Mouse (Mus musculus) myocyte (in vitro differentiated cells): Measurements from ENCODE around the gene 2200002J24Rik. TPM values are rescaled to one million over a fixed set of nuclear protein-coding genes. Genes with fewer than 3 reads are reported as not detected.
"Not testable (repeated sequence)": the region's sequence is repeated elsewhere in the genome, so short reads cannot be mapped to it uniquely, and the experiment has no call there.

ENCODE experiments used
- H3K27me3 ChIP-seq: one replicate; pipeline ENCODE4 v1.6.1; 2011; ENCODE audit not compliant: control insufficient read depth, insufficient read depth, insufficient read length
- H3K36me3 ChIP-seq: one replicate; pipeline ENCODE4 v1.6.1; 2011; ENCODE audit not compliant: control insufficient read depth, insufficient read depth
- H3K4me2 ChIP-seq: one replicate; pipeline ENCODE4 v1.6.1; 2011; ENCODE audit warnings: low read depth, control low read depth
- H3K4me3 ChIP-seq: one replicate; pipeline ENCODE4 v1.5.1; 2011; ENCODE audit warnings: mild to moderate bottlenecking, control low read depth, moderate library complexity
- H3K79me2 ChIP-seq: one replicate; pipeline ENCODE4 v1.6.1; 2011; ENCODE audit not compliant: control insufficient read depth, insufficient read depth
- H3ac ChIP-seq: one replicate; pipeline ENCODE4 v1.6.1; 2011; ENCODE audit not compliant: control insufficient read depth, insufficient read length
- CEBPB ChIP-seq: IDR thresholded peaks from 2 replicates; pipeline ENCODE4 v1.6.1; 2011; ENCODE audit warnings: mild to moderate bottlenecking, moderate library complexity; ENCODE audit not compliant: poor library complexity, insufficient read depth, severe bottlenecking
- E2F4 ChIP-seq: IDR thresholded peaks from one replicate; pipeline ENCODE4 v1.6.1; 2011; ENCODE audit warnings: mild to moderate bottlenecking, control low read depth, moderate library complexity; ENCODE audit not compliant: insufficient read depth
- MAX ChIP-seq: IDR thresholded peaks from one replicate; pipeline ENCODE4 v1.6.1; 2011; ENCODE audit warnings: low read depth, mild to moderate bottlenecking, control low read depth
- MYOD1 ChIP-seq, 3 experiments: IDR thresholded peaks; one replicate each; pipeline ENCODE4 v1.6.1; 2011; ENCODE audit warnings: control low read depth in 2 of 3, low read depth in 2 of 3, mild to moderate bottlenecking in 2 of 3, moderate library complexity in 1 of 3; ENCODE audit not compliant: insufficient read length in 2 of 3, control insufficient read depth in 1 of 3
- MYOG ChIP-seq, 3 experiments: IDR thresholded peaks; one replicate each; pipeline ENCODE4 v1.6.1; 2011; ENCODE audit warnings: control low read depth in 2 of 3, low read depth in 2 of 3, mild to moderate bottlenecking in 2 of 3; ENCODE audit not compliant: insufficient read length in 2 of 3, control insufficient read depth in 1 of 3, insufficient read depth in 1 of 3
- POLR2A ChIP-seq: IDR thresholded peaks from one replicate; pipeline ENCODE4 v1.6.1; 2011; ENCODE audit warnings: low read depth, mild to moderate bottlenecking, control low read depth, moderate library complexity; ENCODE audit not compliant: insufficient read length
- POLR2AphosphoS2 ChIP-seq: IDR thresholded peaks from one replicate; pipeline ENCODE4 v1.6.1; 2011; ENCODE audit warnings: low read depth, control low read depth; ENCODE audit not compliant: insufficient read length
- REST ChIP-seq: IDR thresholded peaks from one replicate; pipeline ENCODE4 v1.6.1; 2011; ENCODE audit warnings: mild to moderate bottlenecking, control low read depth, moderate library complexity; ENCODE audit not compliant: insufficient read depth, insufficient read length
- SRF ChIP-seq: IDR thresholded peaks from one replicate; pipeline ENCODE4 v1.6.1; 2011; ENCODE audit warnings: low read depth; ENCODE audit not compliant: control insufficient read depth, insufficient read length
- TCF12 ChIP-seq: IDR thresholded peaks from one replicate; pipeline ENCODE4 v1.6.1; 2011; ENCODE audit warnings: mild to moderate bottlenecking, control low read depth; ENCODE audit not compliant: poor library complexity, insufficient read depth, severe bottlenecking
- TCF3 ChIP-seq: IDR thresholded peaks from one replicate; pipeline ENCODE4 v1.6.1; 2011; ENCODE audit warnings: low read depth, control low read depth; ENCODE audit not compliant: insufficient read length
- USF1 ChIP-seq: IDR thresholded peaks from one replicate; pipeline ENCODE4 v1.6.1; 2011; ENCODE audit warnings: low read depth, mild to moderate bottlenecking, control low read depth, moderate library complexity
- polyA plus RNA-seq: library from polyadenylated mRNA; unstranded; fragments of >200 nt; fragmentation: generic; extraction: Trizol; gene quantifications from one replicate; pipeline ENCODE4 v1.2.1, GENCODE M21; 2012; ENCODE audit warnings: missing spikeins

2200002J24Rik gene
- polyA plus RNA-seq, 1 experiment, result not detected

DNA sequence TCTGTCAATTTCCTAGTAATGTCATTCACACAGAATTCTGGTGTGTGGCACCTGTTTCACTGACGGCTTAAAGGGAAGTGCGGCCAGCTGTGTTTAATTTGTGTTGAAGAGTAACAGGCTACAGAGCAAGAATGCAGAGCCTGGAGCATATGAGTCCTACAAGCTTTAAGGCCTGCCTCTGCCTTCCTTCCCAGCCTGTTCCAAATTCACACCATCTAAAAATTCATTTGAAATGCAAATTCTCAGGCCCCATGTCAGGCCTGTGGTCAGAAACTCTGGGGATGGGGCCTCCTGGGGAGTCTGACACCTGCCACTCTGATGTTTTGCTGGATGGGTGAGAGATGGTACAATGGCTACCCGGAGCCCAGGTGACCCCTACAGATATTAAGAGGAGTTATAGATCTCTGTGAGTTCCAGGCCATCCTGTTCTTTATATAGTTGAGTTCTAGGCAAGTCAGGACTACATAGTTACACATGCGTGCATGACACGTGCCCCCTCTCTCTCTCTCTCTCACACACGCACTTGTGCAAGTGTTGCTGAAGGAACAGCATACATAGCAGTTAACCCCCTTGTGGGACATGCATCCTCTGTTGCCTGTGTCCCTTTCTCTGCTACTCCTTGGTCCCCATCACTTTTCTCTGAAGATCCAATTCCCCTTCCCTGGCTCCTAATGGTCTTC lies 24.7 kb downstream of the 2200002J24Rik start:
- Histone ChIP-seq H3K36me3 (peaks cover 7% of the 10 kb centered on the region), H3K4me2 (no peak overlapping the region), H3K27me3 (peaks cover 28% of the 10 kb centered on the region), H3K4me3 (no peak overlapping the region), H3ac (no peak overlapping the region), H3K79me2 (peaks cover 5% of the 10 kb centered on the region)
- TF ChIP-seq POLR2AphosphoS2 (peak; percentile 58), POLR2A (no peak)

DNA sequence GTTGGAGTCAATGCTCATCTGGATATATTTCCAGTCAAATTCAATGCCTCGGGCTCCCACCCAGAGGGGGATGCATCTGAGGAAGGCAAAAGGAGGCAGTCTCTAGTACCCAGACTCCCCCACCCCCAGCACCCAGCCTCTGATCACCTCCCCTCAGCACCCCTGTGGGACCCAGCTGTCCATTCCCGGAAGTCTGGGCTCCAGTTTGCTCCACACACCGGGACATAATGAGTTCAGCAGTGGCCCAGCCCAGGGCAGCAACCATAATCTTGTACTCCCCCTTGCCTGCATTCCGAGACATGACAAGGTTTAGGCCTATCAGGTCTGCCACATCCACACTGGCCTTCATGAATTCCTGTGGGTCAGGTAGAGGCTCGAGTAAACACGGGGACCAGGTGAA lies 29.5 kb downstream of the 2200002J24Rik start:
- Histone ChIP-seq H3K4me3 (peak overlapping the region; percentile 89), H3K27me3 (no peaks in the 10 kb centered on the region), H3K36me3 (peaks cover 7% of the 10 kb centered on the region), H3K79me2 (peaks cover 11% of the 10 kb centered on the region), H3ac (no peak overlapping the region), H3K4me2 (peak overlapping the region; percentile 90)
- TF ChIP-seq E2F4 (no peak), POLR2AphosphoS2 (no peak), TCF12 (no peak)

GRCm38 (mm10) chr7:30728739-30729395 lies 30.1 kb downstream of the 2200002J24Rik start:
- peaks cover 11% of the 10 kb centered on the region for H3K79me2 ChIP-seq
- H3K36me3 ChIP-seq, result peaks cover 7% of the 10 kb centered on the region
- H3K27me3 ChIP-seq, result no peaks in the 10 kb centered on the region
- H3K4me3 ChIP-seq, result peak overlapping the region; percentile 89
- peak in 1 of 3 experiments; percentile 21 for TF ChIP-seq MYOG (IDR thresholded peaks at IDR 0.05; ENCODE audit: control insufficient read depth in 1 of 3, insufficient read depth in 1 of 3, insufficient read length in 2 of 3, low read depth in 2 of 3)
- peak in 1 of 3 experiments; percentile 12 for TF ChIP-seq MYOD1 (IDR thresholded peaks at IDR 0.05; ENCODE audit: control insufficient read depth in 1 of 3, insufficient read length in 2 of 3, low read depth in 2 of 3)
- no peak for TF ChIP-seq TCF3
- peak; percentile 68 for TF ChIP-seq USF1
- peak overlapping the region; percentile 90 for H3K4me2 ChIP-seq
- peak overlapping the region; percentile 68 for H3ac ChIP-seq

- TF ChIP-seq CEBPB (no peak), POLR2AphosphoS2 (peak; percentile 77), POLR2A (peak; percentile 71), E2F4 (no peak), USF1 (no peak), SRF (peak; percentile 80), MYOG (IDR thresholded peaks at IDR 0.05; ENCODE audit: control insufficient read depth in 1 of 3, insufficient read depth in 1 of 3, insufficient read length in 2 of 3, low read depth in 2 of 3) (peak; percentile 20 to 84 (median 79)), TCF3 (no peak), REST (no peak), MYOD1 (IDR thresholded peaks at IDR 0.05; ENCODE audit: control insufficient read depth in 1 of 3, insufficient read length in 2 of 3, low read depth in 2 of 3) (peak in 2 of 3 experiments; percentile 71 to 86), TCF12 (no peak), MAX (no peak)
- no peaks in the 10 kb centered on the region for H3K27me3 ChIP-seq
- H3K36me3 ChIP-seq, result peaks cover 7% of the 10 kb centered on the region
- peaks cover 11% of the 10 kb centered on the region for H3K79me2 ChIP-seq
- H3K4me3 ChIP-seq, result peak within 1 kb of the TSS; percentile 89
- peak within 1 kb of the TSS; percentile 68 for H3ac ChIP-seq
- peak within 1 kb of the TSS; percentile 90 for H3K4me2 ChIP-seq
These were observed 30.8 kb downstream of the 2200002J24Rik start, which contains the start of gene Tmem147 for GRCm38 (mm10) chr7:30729396-30730063. Tmem147 (minus strand) TSS chr7:30729540.

- peak overlapping the region; percentile 68 for H3ac ChIP-seq
- H3K4me3 ChIP-seq, result peak overlapping the region; percentile 89
- H3K4me2 ChIP-seq, result peak overlapping the region; percentile 71
- H3K36me3 ChIP-seq, H3K27me3 ChIP-seq: not testable (repeated sequence)
- peaks cover 11% of the 10 kb centered on the region for H3K79me2 ChIP-seq
These were observed 31.5 kb downstream of the 2200002J24Rik start for GRCm38 (mm10) chr7:30730064-30730722.
